Mouse (Mus musculus) erythroblast, embryonic 14.5 days (primary cell): ENCODE results near the gene BC030867.

Experiments
- GATA1 ChIP-seq: IDR thresholded peaks from 2 replicates; pipeline ENCODE4 v1.6.1; 2012; ENCODE audit warnings: low read length, inconsistent platforms, mixed read lengths
- TAL1 ChIP-seq: IDR thresholded peaks from 3 replicates; pipeline ENCODE4 v1.6.1; 2012; ENCODE audit warnings: low read length, inconsistent platforms, mixed read lengths

DNA sequence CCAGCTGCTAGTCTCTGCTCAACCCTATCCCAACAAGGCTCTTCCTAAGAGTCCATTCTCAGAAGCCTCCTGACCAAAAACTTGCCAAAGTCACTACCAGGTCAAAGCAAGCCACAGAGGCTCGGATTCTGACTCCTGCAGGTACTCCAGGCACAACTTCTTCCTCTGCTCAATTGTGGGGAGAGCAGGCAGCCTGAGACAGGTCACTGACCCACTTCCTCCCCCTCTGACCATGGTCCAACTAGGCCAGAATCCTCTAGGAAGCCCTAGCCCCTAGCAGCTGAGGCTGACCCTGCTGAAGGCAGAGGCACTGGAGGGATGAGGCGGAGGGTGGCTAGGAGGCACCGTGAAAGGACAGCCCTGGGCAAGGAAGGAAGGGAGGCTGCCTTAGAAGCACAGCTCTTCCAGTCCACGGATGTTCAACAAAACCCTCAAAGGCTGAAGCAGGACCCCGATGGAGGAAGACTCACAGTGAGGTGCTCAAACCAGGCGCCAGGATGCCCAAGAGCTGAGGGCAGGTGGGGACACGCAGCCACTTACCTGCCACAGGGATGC is 30.7 kb upstream of the BC030867 start:
- TF ChIP-seq GATA1: no peak
- TF ChIP-seq TAL1: no peak
